Mouse (Mus musculus): ENCODE data around the gene Ehmt2.

DNA sequence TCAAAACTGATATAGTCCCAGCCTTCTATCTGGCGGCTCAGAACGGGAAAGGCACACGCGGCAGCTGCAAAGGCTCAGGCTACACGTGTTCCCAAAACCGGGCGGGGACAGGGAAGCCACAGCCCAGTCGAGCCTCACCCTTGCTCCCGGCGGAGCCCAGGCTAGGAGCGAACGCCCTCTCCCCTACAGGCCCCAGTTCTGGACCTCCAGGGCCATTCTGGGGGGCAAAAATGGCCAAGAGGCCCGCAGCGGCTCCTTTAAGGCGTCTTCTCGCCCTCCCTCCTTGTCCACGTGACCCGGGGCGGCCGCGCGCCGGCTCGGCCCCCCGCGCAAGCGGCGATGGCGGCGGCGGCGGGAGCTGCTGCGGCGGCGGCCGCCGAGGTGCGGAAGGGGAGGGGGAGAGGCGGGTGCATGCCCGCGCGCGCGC lies at the start of gene Ehmt2, which contains the start of gene C2:
- TF ChIP-seq GATA1 (IDR thresholded peaks at IDR 0.05; ENCODE audit: low read length) = no peak
- no peak for TF ChIP-seq TAL1 (IDR thresholded peaks at IDR 0.05; ENCODE audit: low read length)

All from erythroblast, embryonic 14.5 days (primary cell).